Mouse (Mus musculus): ENCODE measurements around the gene Tmco2. TPM values are rescaled to one million over a fixed set of nuclear protein-coding genes. Genes with fewer than 3 reads are reported as not detected.
"Not testable (repeated sequence)": the region's sequence is repeated elsewhere in the genome, so short reads cannot be mapped to it uniquely, and the experiment has no call there.

Tmco2 gene
- polyA plus RNA-seq, 1 experiment from 2014 or later = not detected

- ATAC-seq = no peak
- no peaks in the 10 kb centered on the region for H3K9me3 ChIP-seq (replicated peaks; ENCODE audit: control insufficient read depth, low read length, poor library complexity, severe bottlenecking)
- no peak overlapping the region for H3K4me2 ChIP-seq (ENCODE audit: low read length)
- no peak overlapping the region for H3K4me3 ChIP-seq (ENCODE audit: low read depth, low read length)
- H3K4me1 ChIP-seq (ENCODE audit: control insufficient read depth, insufficient read depth, low read length) = no peaks in the 10 kb centered on the region
- peaks cover 20% of the 10 kb centered on the region for H3K36me3 ChIP-seq (ENCODE audit: control insufficient read depth, insufficient read depth, low read length)
- 88% methylated on average over 2 of the region's 2 CpGs for WGBS
- no peak overlapping the region for H3K27ac ChIP-seq (ENCODE audit: low read length)
- H3K27me3 ChIP-seq (ENCODE audit: control insufficient read depth, insufficient read depth, low read depth, low read length) = no peaks in the 10 kb centered on the region
- H3K9ac ChIP-seq (ENCODE audit: low read depth, low read length) = no peak overlapping the region
Measured at GRCm38 (mm10) chr4:121065336-121065735, 43.7 kb downstream of the Tmco2 start.

GRCm38 (mm10) chr4:121059218-121059617 is 49.8 kb downstream of the Tmco2 start:
- 91% methylated on average over 9 of the region's 10 CpGs for WGBS

GRCm38 (mm10) chr4:121057032-121057431 is 52.0 kb downstream of the Tmco2 start:
- H3K4me3 ChIP-seq (ENCODE audit: low read depth, low read length) = no peak overlapping the region
- no peaks in the 10 kb centered on the region for H3K27me3 ChIP-seq (ENCODE audit: control insufficient read depth, insufficient read depth, low read depth, low read length)
- no peak overlapping the region for H3K27ac ChIP-seq (ENCODE audit: low read length)
- peaks cover 11% of the 10 kb centered on the region for H3K36me3 ChIP-seq (ENCODE audit: control insufficient read depth, insufficient read depth, low read length)
- no peak overlapping the region for H3K9ac ChIP-seq (ENCODE audit: low read depth, low read length)
- H3K4me1 ChIP-seq (ENCODE audit: control insufficient read depth, insufficient read depth, low read length) = no peaks in the 10 kb centered on the region; the same call in 1 of the 2 replicates
- H3K9me3 ChIP-seq (replicated peaks; ENCODE audit: control insufficient read depth, low read length, poor library complexity, severe bottlenecking) = no peaks in the 10 kb centered on the region
- 68% methylated on average over 2 of the region's 2 CpGs for WGBS
- no peak overlapping the region for H3K4me2 ChIP-seq (ENCODE audit: low read length)
- ATAC-seq = no peak

More at GRCm38 (mm10) chr4:121059218-121059617, 49.8 kb downstream of the Tmco2 start:
- not testable (repeated sequence) for H3K4me2 ChIP-seq (ENCODE audit: low read length); H3K4me3 ChIP-seq (ENCODE audit: low read depth, low read length); ATAC-seq; H3K4me1 ChIP-seq (ENCODE audit: control insufficient read depth, insufficient read depth, low read length); H3K27me3 ChIP-seq (ENCODE audit: control insufficient read depth, insufficient read depth, low read depth, low read length); H3K9ac ChIP-seq (ENCODE audit: low read depth, low read length); H3K9me3 ChIP-seq (replicated peaks; ENCODE audit: control insufficient read depth, low read length, poor library complexity, severe bottlenecking); H3K27ac ChIP-seq (ENCODE audit: low read length)
- H3K36me3 ChIP-seq (ENCODE audit: control insufficient read depth, insufficient read depth, low read length) = peaks cover 11% of the 10 kb centered on the region

DNA sequence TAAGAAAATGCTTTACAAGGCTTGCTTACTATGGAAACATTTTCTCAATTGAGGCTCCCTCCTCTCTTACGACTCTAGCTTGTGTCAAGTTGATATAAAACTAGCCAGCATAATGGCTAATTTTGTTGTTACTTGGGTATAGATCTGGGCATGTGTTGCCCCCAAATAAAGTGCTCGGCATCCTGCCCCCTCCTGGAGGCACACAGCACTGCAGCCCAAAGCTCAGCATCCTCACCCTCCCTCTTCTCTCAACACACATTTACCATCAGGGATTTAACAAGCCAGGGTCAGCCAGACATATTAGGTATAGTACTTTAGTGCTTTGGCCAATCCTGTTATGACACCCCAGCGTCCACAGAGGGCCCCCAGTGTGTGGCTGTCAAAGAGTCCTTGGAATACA is 52.7 kb downstream of the Tmco2 start:
- no peaks in the 10 kb centered on the region for H3K27me3 ChIP-seq (ENCODE audit: control insufficient read depth, insufficient read depth, low read depth, low read length)
- no peaks in the 10 kb centered on the region for H3K9me3 ChIP-seq (replicated peaks; ENCODE audit: control insufficient read depth, low read length, poor library complexity, severe bottlenecking)
- ATAC-seq = no peak
- H3K4me2 ChIP-seq (ENCODE audit: low read length) = no peak overlapping the region
- no peak overlapping the region for H3K27ac ChIP-seq (ENCODE audit: low read length)
- peaks cover 8% of the 10 kb centered on the region for H3K36me3 ChIP-seq (ENCODE audit: control insufficient read depth, insufficient read depth, low read length)
- WGBS = 43% methylated on average over 3 of the region's 3 CpGs
- H3K4me1 ChIP-seq (ENCODE audit: control insufficient read depth, insufficient read depth, low read length) = no peaks in the 10 kb centered on the region; the same call in 1 of the 2 replicates
- no peak overlapping the region for H3K4me3 ChIP-seq (ENCODE audit: low read depth, low read length)
- H3K9ac ChIP-seq (ENCODE audit: low read depth, low read length) = no peak overlapping the region

Other genes with a start within 250 kb of the Tmco2 start
- 32.2 and 35.7 TPM in 2 replicates for gene Exo5, start 184.2 kb downstream of the Tmco2 start, polyA plus RNA-seq (2015; fragmentation: Nextera tagmentation; extraction: Ambion mirVana)
- gene Zfp69, start 157.5 kb downstream of the Tmco2 start, polyA plus RNA-seq (2015; fragmentation: Nextera tagmentation; extraction: Ambion mirVana) = 5.8 and 7.2 TPM in 2 replicates
- gene Smap2, start 92.0 kb downstream of the Tmco2 start, polyA plus RNA-seq (2015; fragmentation: Nextera tagmentation; extraction: Ambion mirVana) = 41.1 and 43.2 TPM in 2 replicates
- gene Col9a2, start 69.8 kb downstream of the Tmco2 start, polyA plus RNA-seq (2015; fragmentation: Nextera tagmentation; extraction: Ambion mirVana) = 13.1 and 16.7 TPM in 2 replicates
- gene Zmpste24, start 11.0 kb downstream of the Tmco2 start, polyA plus RNA-seq (2015; fragmentation: Nextera tagmentation; extraction: Ambion mirVana) = 23.2 and 25.4 TPM in 2 replicates
- 29.3 and 33.4 TPM in 2 replicates for gene Rlf, start 105.9 kb upstream of the Tmco2 start, polyA plus RNA-seq (2015; fragmentation: Nextera tagmentation; extraction: Ambion mirVana)
- gene Gm12888, start 215.7 kb upstream of the Tmco2 start, polyA plus RNA-seq (2015; fragmentation: Nextera tagmentation; extraction: Ambion mirVana) = not detected in 2 replicates

Data from midbrain, embryonic 16.5 days (tissue).